Mouse (Mus musculus) cerebellum, adult 2 months (tissue): ENCODE results near the gene Ly6g6f.
"Not testable (repeated sequence)": the region's sequence is repeated elsewhere in the genome, so short reads cannot be mapped to it uniquely, and the experiment has no call there.

Experiments
- CTCF ChIP-seq: fragments of 200-500 bp; IDR thresholded peaks from 2 replicates; pipeline ENCODE4 v1.5.1; 2011; ENCODE audit warnings: low read depth, mild to moderate bottlenecking, control low read depth, low read length, moderate library complexity, borderline replicate concordance; ENCODE audit not compliant: insufficient read depth
- POLR2A ChIP-seq: fragments of 200-500 bp; IDR thresholded peaks from 2 replicates; pipeline ENCODE4 v1.6.1; 2011; ENCODE audit warnings: low read length, control low read depth, borderline replicate concordance; ENCODE audit not compliant: insufficient read depth

DNA sequence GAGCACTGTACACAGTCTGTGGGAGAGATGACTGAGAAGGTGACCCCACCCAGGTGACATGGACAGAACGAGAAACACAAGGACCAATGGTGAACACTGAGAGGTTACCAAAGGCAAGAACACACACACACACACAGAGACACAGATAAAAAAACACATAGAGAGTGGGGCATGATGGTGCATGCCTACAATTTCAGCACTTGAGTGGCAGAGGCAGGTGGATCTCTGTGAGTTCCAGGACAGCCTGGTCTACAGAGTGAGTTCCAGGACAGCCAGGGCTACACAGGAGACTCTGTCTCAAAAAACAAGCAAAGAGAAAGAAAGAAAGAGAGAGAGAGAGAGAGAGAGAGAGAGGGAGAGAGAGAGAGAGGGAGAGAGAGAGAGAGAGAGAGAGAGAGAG lies 51.7 kb downstream of the Ly6g6f start:
- TF ChIP-seq CTCF, POLR2A: not testable (repeated sequence)
